Mouse (Mus musculus): Measurements from ENCODE around the gene Cntnap4. TPM values are rescaled to one million over a fixed set of nuclear protein-coding genes. Genes with fewer than 3 reads are reported as not detected.

Gene Cntnap4
- polyA plus RNA-seq, 1 experiment from 2014 or later: 0.04 TPM

DNA sequence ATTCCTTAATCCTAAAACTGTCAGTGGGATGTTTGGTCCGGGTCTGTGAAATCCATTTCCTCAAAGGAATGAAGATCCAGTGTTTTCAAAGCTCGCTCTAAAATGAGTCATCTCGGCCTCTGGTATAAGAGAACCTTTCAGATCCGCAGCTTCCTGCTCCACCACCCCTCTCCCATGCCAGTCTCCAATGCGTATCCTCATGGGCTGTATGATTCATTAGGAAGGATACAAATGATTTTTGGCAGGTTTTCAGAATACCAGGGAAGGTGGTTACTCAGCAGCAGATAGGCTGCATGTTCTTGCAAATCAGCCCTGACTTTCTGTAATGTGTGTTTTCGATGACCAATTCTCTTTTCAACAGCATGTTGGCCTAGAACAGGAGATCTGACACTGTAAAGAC, 40.3 kb downstream of the Cntnap4 start:
- Histone ChIP-seq H3K4me2 (no peak overlapping the region), H3K36me3 (no peaks in the 10 kb centered on the region), H3K9me3 (replicated peaks) (no peaks in the 10 kb centered on the region), H3K27ac (no peak overlapping the region), H3K9ac (no peak overlapping the region), H3K4me3 (no peak overlapping the region), H3K27me3 (replicated peaks) (no peaks in the 10 kb centered on the region), H3K4me1 (no peaks in the 10 kb centered on the region)
- no peak for ATAC-seq
- 55% methylated on average over 6 of the region's 6 CpGs for WGBS (ENCODE audit: insufficient replicate concordance)

DNA sequence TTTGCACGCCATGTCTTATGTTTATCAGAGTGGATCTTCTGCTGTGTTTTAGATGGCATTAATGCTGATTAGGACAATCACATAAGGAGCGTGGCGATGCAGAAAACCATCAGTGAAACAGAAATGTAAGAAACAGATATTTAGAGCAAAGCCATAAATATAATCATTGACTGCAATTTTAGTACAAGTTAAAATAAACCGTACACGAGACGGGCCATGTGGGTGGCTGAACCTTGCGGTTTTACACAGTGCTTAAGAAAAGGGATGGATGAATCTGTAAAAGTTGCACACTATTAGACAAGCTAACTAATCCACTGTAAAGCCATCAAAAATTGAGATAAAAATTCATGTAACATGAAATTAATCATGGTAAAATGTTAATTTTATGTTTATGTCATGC, 58.9 kb downstream of the Cntnap4 start:
- H3K36me3 ChIP-seq: no peaks in the 10 kb centered on the region
- no peak for ATAC-seq
- H3K9me3 ChIP-seq (replicated peaks): peaks cover 11% of the 10 kb centered on the region; the same call in 1 of the 2 replicates
- H3K9ac ChIP-seq: no peak overlapping the region
- no peaks in the 10 kb centered on the region for H3K4me1 ChIP-seq
- H3K4me2 ChIP-seq: no peak overlapping the region
- no peak overlapping the region for H3K27ac ChIP-seq
- WGBS (ENCODE audit: insufficient replicate concordance): 83% methylated on average over 7 of the region's 7 CpGs
- H3K4me3 ChIP-seq: no peak overlapping the region
- no peaks in the 10 kb centered on the region for H3K27me3 ChIP-seq (replicated peaks)

DNA sequence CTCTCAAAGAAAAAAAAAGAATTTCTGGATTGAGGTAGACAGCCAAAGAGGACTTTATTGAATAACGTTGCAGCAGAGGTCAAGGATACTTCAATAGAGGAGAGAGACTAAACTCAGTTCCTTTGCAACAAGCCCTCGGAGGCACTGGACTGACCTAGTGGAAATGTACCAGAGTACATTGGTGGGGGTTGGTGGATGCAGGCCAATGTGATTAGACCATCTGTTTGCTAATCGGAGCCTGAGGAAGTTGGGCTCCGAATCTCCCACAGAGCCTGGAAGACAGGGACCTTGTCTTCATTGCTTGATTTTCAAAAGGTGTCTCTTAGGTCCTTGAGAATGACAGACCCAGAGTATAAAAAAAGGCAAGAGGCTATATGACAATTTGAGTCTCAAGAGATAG, 82.8 kb downstream of the Cntnap4 start:
- Histone ChIP-seq H3K9me3 (replicated peaks) (no peaks in the 10 kb centered on the region), H3K4me1 (no peaks in the 10 kb centered on the region), H3K4me3 (no peak overlapping the region), H3K4me2 (no peak overlapping the region), H3K9ac (no peak overlapping the region), H3K27me3 (replicated peaks) (no peaks in the 10 kb centered on the region), H3K36me3 (no peaks in the 10 kb centered on the region), H3K27ac (no peak overlapping the region)
- no peak for ATAC-seq
- 63% methylated on average over 4 of the region's 4 CpGs for WGBS (ENCODE audit: insufficient replicate concordance)

DNA sequence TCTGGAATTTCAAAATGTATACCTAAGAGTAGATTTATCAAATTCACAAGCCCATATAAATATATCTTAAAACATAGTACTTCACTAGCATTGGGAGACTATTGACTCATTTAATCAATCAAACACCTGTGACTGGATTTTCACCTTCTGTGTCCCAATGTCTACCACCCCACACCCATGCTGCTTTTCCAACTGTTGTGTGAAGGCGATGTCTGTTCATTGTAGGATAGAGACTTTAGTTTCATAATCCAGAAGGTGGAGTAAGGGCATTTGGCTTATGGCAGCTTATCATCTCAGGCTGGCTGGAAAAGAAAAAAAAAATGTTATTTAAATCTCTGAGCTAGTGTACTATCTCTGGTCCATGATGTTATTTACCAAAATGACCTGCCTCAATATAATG, 83.4 kb downstream of the Cntnap4 start:
- no peak for ATAC-seq

DNA sequence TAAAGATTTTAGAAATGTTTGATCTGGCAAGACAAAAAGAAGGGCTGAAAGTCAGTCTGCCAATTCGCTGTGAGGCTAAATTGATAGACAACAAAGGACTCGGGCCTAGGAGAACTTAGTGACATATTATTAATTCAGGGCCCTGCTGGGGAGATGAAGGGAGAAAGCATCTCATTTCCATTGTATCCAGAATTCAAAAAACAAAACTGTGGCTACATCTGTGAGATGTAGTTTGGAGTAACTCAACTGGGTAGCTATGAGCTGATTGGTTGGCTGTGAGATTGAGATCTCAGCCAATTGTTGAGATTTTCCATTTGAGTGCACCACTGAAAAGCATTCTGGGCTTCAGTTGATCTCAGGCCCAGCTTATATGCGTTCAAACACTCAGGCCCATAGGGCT, 84.2 kb downstream of the Cntnap4 start:
- Histone ChIP-seq H3K27me3 (replicated peaks) (no peaks in the 10 kb centered on the region), H3K9ac (no peak overlapping the region), H3K27ac (no peak overlapping the region), H3K4me3 (no peak overlapping the region), H3K4me1 (no peaks in the 10 kb centered on the region), H3K36me3 (no peaks in the 10 kb centered on the region), H3K4me2 (no peak overlapping the region), H3K9me3 (replicated peaks) (no peaks in the 10 kb centered on the region)
- no peak for ATAC-seq
- WGBS (ENCODE audit: insufficient replicate concordance): 55% methylated on average over 3 of the region's 3 CpGs

More for the DNA sequence above, 83.4 kb downstream of the Cntnap4 start:
- Histone ChIP-seq H3K9me3 (replicated peaks) (no peaks in the 10 kb centered on the region), H3K36me3 (no peaks in the 10 kb centered on the region), H3K27me3 (replicated peaks) (no peaks in the 10 kb centered on the region), H3K9ac (no peak overlapping the region), H3K4me1 (no peaks in the 10 kb centered on the region), H3K4me2 (no peak overlapping the region), H3K27ac (no peak overlapping the region), H3K4me3 (no peak overlapping the region)
- 100% methylated on average over 1 of the region's 1 CpGs for WGBS (ENCODE audit: insufficient replicate concordance)

DNA sequence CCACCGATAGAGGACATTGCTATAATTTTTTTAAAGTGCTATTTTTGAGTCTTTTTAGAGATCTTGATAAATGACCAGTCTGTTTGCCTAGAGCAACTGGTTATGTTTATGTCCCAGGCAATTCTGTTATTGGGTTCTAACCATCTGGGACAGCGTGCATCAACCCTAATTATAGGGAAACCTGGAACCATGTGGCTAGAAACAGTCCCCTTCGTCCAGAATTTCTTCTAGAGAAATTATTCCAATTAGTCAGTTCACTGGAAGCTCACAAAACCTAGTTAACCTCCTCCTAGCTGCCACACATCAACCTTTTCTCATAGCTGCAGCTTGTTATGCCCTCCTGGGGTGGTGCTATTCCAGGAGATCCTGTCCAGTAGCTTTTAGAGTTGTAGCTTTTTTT, 94.2 kb downstream of the Cntnap4 start:
- ATAC-seq: no peak
- no peaks in the 10 kb centered on the region for H3K27me3 ChIP-seq (replicated peaks)
- H3K9me3 ChIP-seq (replicated peaks): peaks cover 5% of the 10 kb centered on the region
- no peaks in the 10 kb centered on the region for H3K36me3 ChIP-seq
- H3K4me3 ChIP-seq: no peak overlapping the region
- H3K4me1 ChIP-seq: no peaks in the 10 kb centered on the region
- no peak overlapping the region for H3K27ac ChIP-seq
- H3K4me2 ChIP-seq: no peak overlapping the region
- 56% methylated on average over 3 of the region's 3 CpGs for WGBS (ENCODE audit: insufficient replicate concordance)
- no peak overlapping the region for H3K9ac ChIP-seq

DNA sequence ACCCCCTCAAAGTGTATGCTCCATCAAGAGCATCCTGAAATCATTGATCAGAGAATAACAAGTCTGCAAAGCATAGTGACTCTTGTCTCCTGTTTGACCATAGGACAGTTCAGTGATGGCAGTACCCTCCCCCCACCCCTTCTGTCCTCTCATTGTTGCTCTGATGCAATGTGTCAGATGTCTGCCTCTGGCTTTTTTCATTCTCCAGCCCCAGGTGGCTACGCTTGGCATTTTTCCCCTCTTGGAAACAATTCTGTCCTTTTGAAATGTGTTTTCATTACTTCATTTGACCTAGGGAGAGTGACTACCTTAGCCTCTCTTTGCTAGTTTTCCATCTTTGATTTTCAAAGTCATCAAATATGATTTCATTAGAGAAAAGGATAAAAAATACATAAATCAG, 104.8 kb downstream of the Cntnap4 start:
- Histone ChIP-seq H3K9me3 (replicated peaks) (no peaks in the 10 kb centered on the region), H3K27ac (no peak overlapping the region), H3K4me1 (no peaks in the 10 kb centered on the region), H3K36me3 (no peaks in the 10 kb centered on the region), H3K4me3 (no peak overlapping the region), H3K27me3 (replicated peaks) (no peaks in the 10 kb centered on the region), H3K9ac (no peak overlapping the region), H3K4me2 (no peak overlapping the region)
- no peak for ATAC-seq
- 28% methylated on average over 1 of the region's 1 CpGs for WGBS (ENCODE audit: insufficient replicate concordance)

DNA sequence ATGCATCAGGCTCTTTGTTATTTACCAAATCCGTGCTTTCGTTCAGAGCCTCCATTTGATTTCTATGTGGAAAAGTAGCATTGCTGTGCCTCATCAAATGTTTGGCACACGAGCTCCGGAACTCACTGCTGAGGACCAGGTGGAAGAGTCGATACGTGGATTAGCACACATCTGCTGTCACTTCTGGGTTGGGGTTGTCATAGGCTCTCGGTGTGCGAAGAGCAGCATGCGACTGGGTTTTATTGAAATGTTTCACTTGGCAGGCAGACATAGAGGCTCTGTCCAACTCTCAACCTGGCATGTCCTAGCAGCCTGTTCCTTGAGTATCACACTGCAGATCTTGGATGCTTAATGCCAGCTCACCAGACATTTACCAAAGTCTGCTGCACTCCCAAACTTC, 111.9 kb downstream of the Cntnap4 start:
- Histone ChIP-seq H3K36me3 (no peaks in the 10 kb centered on the region), H3K4me1 (no peaks in the 10 kb centered on the region), H3K27ac (no peak overlapping the region), H3K4me2 (no peak overlapping the region), H3K4me3 (no peak overlapping the region), H3K9ac (no peak overlapping the region), H3K27me3 (replicated peaks) (no peaks in the 10 kb centered on the region), H3K9me3 (replicated peaks) (peaks cover 10% of the 10 kb centered on the region)
- ATAC-seq: no peak
- 76% methylated on average over 9 of the region's 9 CpGs for whole genome bisulfite sequencing (ENCODE audit: insufficient replicate concordance)

DNA sequence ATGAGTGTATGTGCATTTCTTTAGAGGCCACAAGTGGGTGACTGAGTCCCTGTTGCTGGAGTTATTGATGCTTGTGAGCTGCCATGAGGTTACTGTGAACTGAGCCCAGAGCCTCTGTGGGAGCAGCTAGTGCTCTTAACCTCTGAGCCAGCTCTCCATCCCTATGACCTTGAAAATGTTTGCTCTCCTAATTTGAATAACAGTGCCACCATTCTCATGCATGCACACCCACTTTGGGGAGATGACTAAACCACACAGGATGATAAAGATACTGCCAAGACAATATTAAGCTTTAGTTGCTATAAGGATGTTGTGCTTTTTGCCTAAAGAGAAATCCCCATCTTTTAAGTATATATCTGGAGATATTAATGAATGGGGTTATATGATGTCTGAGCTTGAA, 125.9 kb downstream of the Cntnap4 start:
- Histone ChIP-seq H3K9me3 (replicated peaks) (0 out of 2 replicates have a peak, but pooled peaks cover 2% of the 10 kb centered on the region), H3K27me3 (replicated peaks) (no peaks in the 10 kb centered on the region), H3K27ac (no peak overlapping the region), H3K4me3 (no peak overlapping the region), H3K36me3 (no peaks in the 10 kb centered on the region), H3K9ac (no peak overlapping the region), H3K4me1 (no peaks in the 10 kb centered on the region), H3K4me2 (no peak overlapping the region)
- no peak for ATAC-seq

DNA sequence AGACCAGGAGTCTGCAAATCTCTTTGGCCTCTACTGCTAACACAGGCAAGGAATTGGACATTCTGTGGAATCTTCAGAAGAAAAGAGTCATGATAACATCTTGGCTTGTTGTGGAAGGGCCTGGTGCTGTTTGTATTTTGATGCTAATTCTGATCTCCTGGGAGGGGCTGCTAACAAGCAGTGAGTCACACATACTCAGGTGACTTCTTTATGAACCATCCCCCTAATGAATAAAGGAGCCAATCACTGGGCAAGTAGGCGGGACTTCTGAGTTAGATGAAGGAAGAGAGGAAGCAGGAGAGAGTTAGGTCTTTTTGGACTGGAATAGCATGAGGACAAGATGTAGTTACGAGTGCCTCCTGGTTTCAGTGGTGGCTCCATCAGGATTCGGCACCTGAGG, 128.3 kb downstream of the Cntnap4 start:
- no peak for ATAC-seq
- H3K4me1 ChIP-seq: no peaks in the 10 kb centered on the region
- WGBS (ENCODE audit: insufficient replicate concordance): 56% methylated on average over 3 of the region's 3 CpGs
- H3K27ac ChIP-seq: no peak overlapping the region
- H3K27me3 ChIP-seq (replicated peaks): no peaks in the 10 kb centered on the region
- H3K4me2 ChIP-seq: no peak overlapping the region
- H3K4me3 ChIP-seq: no peak overlapping the region
- no peaks in the 10 kb centered on the region for H3K9me3 ChIP-seq (replicated peaks)
- no peaks in the 10 kb centered on the region for H3K36me3 ChIP-seq
- H3K9ac ChIP-seq: no peak overlapping the region

DNA sequence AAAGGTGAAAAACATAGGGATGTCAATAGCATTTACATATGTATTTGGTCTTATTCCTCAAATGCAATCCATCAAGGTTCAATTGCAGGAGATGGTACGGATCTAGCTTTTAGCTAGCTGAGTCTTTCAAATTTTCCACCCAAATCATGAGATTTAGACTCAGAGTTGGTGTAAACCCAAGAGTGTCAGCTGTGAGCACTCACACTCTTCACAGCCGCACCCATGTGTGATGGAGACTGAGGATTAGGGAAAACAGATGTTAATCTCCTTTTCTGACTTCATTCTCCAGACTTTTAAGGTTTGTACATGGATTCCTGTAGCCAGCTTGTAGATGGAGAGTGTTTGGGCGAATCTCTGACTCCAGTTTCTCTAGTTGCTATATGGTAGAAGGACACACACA, 147.1 kb downstream of the Cntnap4 start:
- Histone ChIP-seq H3K4me2 (no peak overlapping the region), H3K27me3 (replicated peaks) (no peaks in the 10 kb centered on the region), H3K9ac (no peak overlapping the region), H3K9me3 (replicated peaks) (no peaks in the 10 kb centered on the region), H3K4me3 (no peak overlapping the region), H3K36me3 (no peaks in the 10 kb centered on the region), H3K4me1 (no peaks in the 10 kb centered on the region), H3K27ac (no peak overlapping the region)
- WGBS (ENCODE audit: insufficient replicate concordance): 49% methylated on average over 3 of the region's 3 CpGs
- ATAC-seq: no peak

DNA sequence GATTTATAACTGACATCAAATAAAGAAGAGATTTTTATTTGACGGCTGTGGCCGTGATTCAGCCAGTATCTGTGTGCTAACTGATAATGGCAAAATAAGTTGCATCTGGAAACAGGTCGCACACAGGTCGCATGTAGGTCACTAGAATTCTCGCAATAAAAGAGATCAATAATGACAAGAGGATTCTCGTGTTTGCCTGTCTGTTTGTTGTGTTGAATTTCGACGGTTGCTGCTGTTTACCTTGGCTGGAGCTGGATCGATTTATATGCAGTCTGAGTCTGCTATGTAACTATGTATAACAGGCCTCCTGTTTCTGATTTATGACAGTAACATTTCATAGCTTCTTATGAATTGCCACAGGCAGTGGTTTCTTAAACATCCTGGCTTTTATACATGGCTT, 155.1 kb downstream of the Cntnap4 start:
- Histone ChIP-seq H3K4me2 (no peak overlapping the region), H3K36me3 (no peaks in the 10 kb centered on the region), H3K9me3 (replicated peaks) (peaks cover 6% of the 10 kb centered on the region; the same call in 1 of the 2 replicates), H3K27me3 (replicated peaks) (no peaks in the 10 kb centered on the region), H3K9ac (no peak overlapping the region), H3K4me1 (no peaks in the 10 kb centered on the region), H3K4me3 (no peak overlapping the region), H3K27ac (no peak overlapping the region)
- 54% methylated on average over 9 of the region's 9 CpGs for WGBS (ENCODE audit: insufficient replicate concordance)
- no peak for ATAC-seq

DNA sequence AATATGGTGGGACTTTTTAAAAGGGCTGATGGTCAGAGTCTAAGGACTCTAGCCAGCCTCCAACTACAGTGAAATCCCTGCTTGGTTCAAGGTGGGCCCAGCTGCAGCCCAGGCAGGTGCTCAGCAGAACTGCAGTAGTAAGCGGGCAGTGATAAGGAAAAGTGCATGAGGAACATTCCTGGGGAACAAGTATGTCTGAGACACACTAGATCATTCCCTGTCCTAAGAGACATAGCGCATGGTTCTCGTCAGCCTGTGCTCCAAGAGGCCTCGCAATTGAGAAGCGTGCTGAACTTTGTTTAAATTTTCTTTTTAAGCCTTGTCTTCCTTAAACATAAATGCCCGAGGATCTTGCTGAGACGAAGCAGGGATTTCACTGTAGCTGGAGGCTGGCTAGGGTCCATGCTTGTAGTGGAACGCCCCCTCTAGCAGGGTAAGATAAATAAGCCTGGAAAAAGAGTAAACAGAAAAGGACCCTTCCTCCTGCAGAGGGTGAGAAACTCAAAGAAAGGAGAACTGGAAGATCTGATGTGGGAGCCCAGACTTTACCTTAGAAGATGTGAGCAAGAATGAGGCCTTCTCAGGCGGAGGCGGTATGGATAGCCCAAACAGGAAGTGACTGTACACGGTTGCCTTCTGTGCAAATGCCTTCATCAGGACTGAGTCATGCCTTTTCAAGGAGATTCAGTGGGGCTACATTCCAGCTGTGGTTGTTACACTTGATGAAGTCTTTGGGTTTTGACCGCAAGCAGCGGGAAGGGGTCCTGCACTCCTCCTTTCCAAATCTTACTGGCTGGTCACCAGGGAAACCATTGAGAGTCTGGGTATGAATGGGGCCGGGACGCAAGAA, 161.0 kb downstream of the Cntnap4 start:
- H3K9ac ChIP-seq: no peak overlapping the region
- no peak overlapping the region for H3K27ac ChIP-seq
- no peak for ATAC-seq
- WGBS (ENCODE audit: insufficient replicate concordance): 71% methylated on average over 15 of the region's 15 CpGs
- H3K4me2 ChIP-seq: no peak overlapping the region
- H3K4me3 ChIP-seq: no peak overlapping the region
- no peaks in the 10 kb centered on the region for H3K36me3 ChIP-seq
- no peaks in the 10 kb centered on the region for H3K4me1 ChIP-seq
- H3K27me3 ChIP-seq (replicated peaks): no peaks in the 10 kb centered on the region
- H3K9me3 ChIP-seq (replicated peaks): peaks cover 20% of the 10 kb centered on the region; the same call in 1 of the 2 replicates
